Mouse (Mus musculus) lung, adult 2 months (tissue): ENCODE data around the gene Toe1.

Experiments used
- CTCF ChIP-seq: fragments of 200-500 bp; IDR thresholded peaks from 2 replicates; pipeline ENCODE4 v1.5.1; 2011; ENCODE audit warnings: mild to moderate bottlenecking, low read length, control low read depth; ENCODE audit not compliant: insufficient read depth
- POLR2A ChIP-seq: fragments of 200-500 bp; IDR thresholded peaks from 2 replicates; pipeline ENCODE4 v1.6.1; 2011; ENCODE audit warnings: low read depth, mild to moderate bottlenecking, control low read depth, low read length, borderline replicate concordance; ENCODE audit errors: extremely low read depth

DNA sequence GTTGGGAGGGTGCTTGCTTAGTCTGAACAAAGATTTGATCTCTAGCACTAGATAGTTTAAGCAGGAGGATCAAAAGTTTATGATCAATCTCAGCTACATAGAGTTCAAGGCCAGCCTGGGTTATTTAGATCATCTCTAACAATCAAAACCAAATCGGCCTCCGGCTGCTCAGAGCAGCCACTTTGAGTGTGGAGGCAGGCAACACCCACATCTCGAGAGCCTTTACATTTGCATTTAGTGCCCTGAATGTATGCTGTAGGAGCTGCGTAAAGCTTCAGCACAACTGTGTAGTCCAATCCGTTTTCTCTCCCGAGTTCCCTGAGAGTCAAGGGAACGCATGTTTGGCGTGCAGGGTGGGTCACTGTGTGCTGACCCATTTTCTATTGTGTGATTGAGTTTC is 15.0 kb downstream of the Toe1 start:
- TF ChIP-seq CTCF (no peak), POLR2A (no peak)
